Mouse (Mus musculus): ENCODE results near the gene Topors. TPM values are rescaled to one million over a fixed set of nuclear protein-coding genes. Genes with fewer than 3 reads are reported as not detected.

Topors gene
- 31.5 TPM for total RNA-seq (2023)

GRCm38 (mm10) chr4:40269430-40270032 lies at the start of gene Topors, which contains the start of gene Smim27:
Topors (minus strand) TSS chr4:40269850.
Smim27 (plus strand) TSS chr4:40269579.

DNA sequence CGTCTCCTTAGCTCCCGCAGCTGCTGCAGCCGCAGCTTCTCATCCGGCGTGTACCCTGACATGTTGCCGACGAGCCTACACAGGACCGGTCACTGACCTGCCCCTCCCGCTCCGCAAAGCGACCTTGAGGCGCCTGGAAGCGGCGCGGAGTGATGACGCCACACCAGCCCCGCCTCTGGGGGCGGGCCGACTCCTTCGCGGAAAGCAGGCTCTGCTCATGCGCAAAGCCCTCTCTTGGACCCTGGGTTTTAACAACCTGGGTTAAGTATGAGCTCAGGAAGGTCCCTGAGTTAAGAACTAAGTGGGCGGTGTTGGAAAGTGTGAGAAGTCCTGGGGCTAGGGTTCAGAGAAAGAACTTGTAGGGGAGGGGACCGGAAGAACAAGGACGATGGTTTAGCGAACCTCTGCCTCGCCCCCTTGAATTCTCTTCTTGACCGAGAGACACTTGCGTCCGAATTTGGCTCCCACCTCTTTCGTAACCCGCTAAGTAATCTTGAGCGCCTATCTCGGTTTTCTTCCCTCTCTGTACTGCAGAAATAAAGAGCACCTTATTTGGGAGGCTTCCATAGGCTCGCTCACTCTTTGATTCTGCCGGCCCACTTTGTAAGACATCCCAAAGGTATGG lies 9.7 kb upstream of the Topors start, which contains the start of gene Ndufb6:
Gene Ndufb6 (minus strand): TSS at position 146 of the 625 bp plus-strand sequence.

DNA sequence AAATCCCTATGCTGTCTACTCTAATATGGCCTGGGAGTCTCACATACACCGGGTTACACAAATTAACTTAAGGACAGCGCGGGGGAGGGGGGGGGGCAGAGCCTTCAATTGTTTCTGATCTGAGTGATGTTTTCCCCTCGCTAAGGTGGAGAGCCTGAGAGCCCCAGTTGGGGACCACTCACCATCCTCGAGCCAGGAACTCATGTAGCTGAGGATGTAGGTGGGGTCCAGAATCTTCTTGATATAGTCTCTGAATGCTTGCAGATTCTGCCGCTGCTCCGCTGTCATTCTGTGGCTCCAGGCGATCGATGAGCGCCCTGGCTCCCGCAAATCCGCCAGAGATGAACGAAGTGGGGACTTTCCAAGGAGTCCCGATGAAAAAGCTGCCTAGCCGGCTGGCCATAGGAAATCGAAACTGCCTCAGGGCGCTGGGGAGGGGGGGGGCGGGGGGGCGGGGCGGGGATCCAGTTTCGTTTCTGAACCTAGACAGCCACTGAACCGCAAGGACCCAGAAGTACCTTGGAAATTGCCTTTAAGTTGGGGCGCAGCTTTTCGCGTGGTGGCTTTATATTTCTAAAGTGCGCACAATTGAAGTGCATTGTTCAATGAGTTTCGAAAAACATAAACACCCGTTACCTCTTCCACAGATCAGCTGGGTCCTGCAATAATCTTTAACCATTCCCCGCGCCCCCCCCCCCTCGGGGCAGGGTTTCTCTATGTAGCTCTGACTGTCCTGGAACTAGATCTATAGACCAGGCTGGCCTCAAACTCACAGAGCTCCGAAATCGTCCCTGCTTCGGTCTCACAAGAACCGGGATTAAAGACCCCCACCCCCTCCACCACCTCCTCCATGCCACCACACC lies 30.0 kb downstream of the Topors start, which contains the start of gene Ddx58:
Gene Ddx58 (minus strand): TSS at position 420 of the 863 bp plus-strand sequence.

Other genes starting within 250 kb of the Topors start
- gene Aco1, start 126.8 kb downstream of the Topors start, total RNA-seq (2023) = 15.9 TPM
- gene Ddx58, start 30.0 kb downstream of the Topors start, total RNA-seq (2023) = 87.2 TPM
- gene Smim27, start 271 bp downstream of the Topors start, total RNA-seq (2023) = 29.6 TPM
- gene Ndufb6, start 9.6 kb upstream of the Topors start, total RNA-seq (2023) = 32.9 TPM
- not detected for gene Tmem215, start 202.3 kb upstream of the Topors start, total RNA-seq (2023)

All from CD8-positive naive resting alpha-beta T cell, adult 57 days (primary cell).